Mouse (Mus musculus) liver, embryonic 12.5 days (tissue): ENCODE measurements around the gene Kifap3. TPM values are rescaled to one million over a fixed set of nuclear protein-coding genes. Genes with fewer than 3 reads are reported as not detected.
A peak's percentile ranks its signal among the peaks of the same experiment; 100 is the strongest.
"Not testable (repeated sequence)": the region's sequence is repeated elsewhere in the genome, so short reads cannot be mapped to it uniquely, and the experiment has no call there.

ENCODE experiments used
- ATAC-seq: fragments of 200-750 bp; cut with Nextera tagmentation; 2 replicates; pipeline ENCODE4 v1.8.0; 2017; ENCODE audit warnings: moderate number of reproducible peaks, mild to moderate bottlenecking, moderate library complexity
- H3K27ac ChIP-seq: fragments of 300-500 bp; sonication (generic); 2 replicates; pipeline ENCODE4 v1.5.1; 2016; ENCODE audit warnings: mild to moderate bottlenecking
- H3K27me3 ChIP-seq: fragments of 300-500 bp; sonication (generic); replicated peaks from 2 replicates; pipeline ENCODE4 v1.6.1; 2016; ENCODE audit warnings: mild to moderate bottlenecking, moderate library complexity
- H3K36me3 ChIP-seq: fragments of 300-500 bp; sonication (generic); 2 replicates; pipeline ENCODE4 v1.6.1; 2016; ENCODE audit warnings: mild to moderate bottlenecking, moderate library complexity
- H3K4me1 ChIP-seq: fragments of 300-500 bp; sonication (generic); 2 replicates; pipeline ENCODE4 v1.6.1; 2016
- H3K4me2 ChIP-seq: fragments of 300-500 bp; sonication (generic); 2 replicates; pipeline ENCODE4 v1.6.1; 2016; ENCODE audit warnings: mild to moderate bottlenecking, moderate library complexity
- H3K4me3 ChIP-seq: fragments of 300-500 bp; sonication (generic); 2 replicates; pipeline ENCODE4 v1.5.1; 2016; ENCODE audit warnings: mild to moderate bottlenecking, moderate library complexity
- H3K9ac ChIP-seq: fragments of 300-500 bp; sonication (generic); 2 replicates; pipeline ENCODE4 v1.6.1; 2016; ENCODE audit warnings: mild to moderate bottlenecking, moderate library complexity
- H3K9me3 ChIP-seq: fragments of 300-500 bp; sonication (generic); replicated peaks from 2 replicates; pipeline ENCODE4 v1.6.1; 2016; ENCODE audit warnings: mild to moderate bottlenecking, moderate library complexity
- WGBS: fragments of 180-500 bp; shearing (Covaris S2); methylation state at CpG from one replicate; pipeline ENCODE4 v1.1.7; 2016; ENCODE audit not compliant: insufficient replicate concordance; 5-methylcytosine and 5-hydroxymethylcytosine counted together
- polyA plus RNA-seq: library from polyadenylated mRNA; unstranded; fragments of >200 nt; fragmentation: Nextera tagmentation; extraction: Ambion mirVana; gene quantifications from 2 replicates; pipeline ENCODE4 v1.2.1, GENCODE M21; 2016

The Kifap3 gene
- 5.3 and 5.9 TPM in 2 replicates for polyA plus RNA-seq

DNA sequence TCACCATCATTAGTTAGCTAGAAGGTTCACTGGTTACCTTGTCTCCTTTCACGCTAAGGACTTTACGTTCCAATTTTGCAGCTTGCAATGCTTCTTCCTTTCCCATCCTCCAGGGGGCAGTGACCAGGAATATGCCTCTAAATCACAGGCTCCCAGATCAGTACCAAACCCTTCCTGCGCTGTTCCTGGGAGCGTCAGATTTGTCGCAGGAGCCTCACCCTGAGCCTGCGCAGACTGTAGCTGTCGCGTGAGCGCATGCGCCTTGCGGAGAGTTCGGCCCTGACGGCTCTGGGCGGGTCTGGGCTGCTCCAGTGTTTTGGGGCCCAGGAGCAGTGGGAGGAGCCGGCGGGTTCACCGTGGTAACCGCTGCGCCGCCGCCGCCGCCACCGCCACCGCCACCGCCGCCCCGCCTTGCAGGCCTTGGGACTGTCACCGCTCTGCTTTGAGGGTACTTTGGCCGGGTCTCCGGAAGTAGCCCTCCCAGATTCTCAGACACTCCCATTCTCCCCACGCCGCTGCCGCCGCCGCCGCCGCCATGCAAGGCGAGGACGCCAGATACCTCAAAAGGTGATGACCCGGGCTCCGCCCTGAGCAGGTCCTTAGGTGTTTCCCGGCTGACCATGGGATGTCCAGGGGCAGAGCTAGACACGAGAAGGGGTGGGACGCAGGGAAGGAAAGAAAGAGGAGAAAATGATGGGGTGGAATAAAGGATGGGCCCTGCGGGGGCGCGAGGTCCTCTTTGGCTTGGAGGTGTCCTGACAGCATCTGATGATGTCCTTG is at the start of gene Kifap3:
Gene Kifap3 (plus strand): TSS at position 248 of the 780 bp plus-strand sequence.
- WGBS = under 1% methylated on average over 48 of the region's 48 CpGs
- Histone ChIP-seq H3K4me3 (peak within 1 kb of the TSS; percentile 73), H3K27ac (no peak within 1 kb of the TSS), H3K4me1 (0 out of 2 replicates have a peak, but pooled peaks cover 12% of the 10 kb centered on the region), H3K9ac (peak within 1 kb of the TSS; percentile 67), H3K36me3 (peaks cover 5% of the 10 kb centered on the region; the same call in 1 of the 2 replicates), H3K9me3 (no peaks in the 10 kb centered on the region), H3K4me2 (peak within 1 kb of the TSS; percentile 91), H3K27me3 (no peaks in the 10 kb centered on the region)
- peak; percentile 100 for ATAC-seq

- 77% methylated on average over 10 of the region's 10 CpGs for WGBS
- ATAC-seq, H3K9me3 ChIP-seq: not testable (repeated sequence)
Observed at GRCm38 (mm10) chr1:163731166-163731565, 48.2 kb upstream of the Kifap3 start.

DNA sequence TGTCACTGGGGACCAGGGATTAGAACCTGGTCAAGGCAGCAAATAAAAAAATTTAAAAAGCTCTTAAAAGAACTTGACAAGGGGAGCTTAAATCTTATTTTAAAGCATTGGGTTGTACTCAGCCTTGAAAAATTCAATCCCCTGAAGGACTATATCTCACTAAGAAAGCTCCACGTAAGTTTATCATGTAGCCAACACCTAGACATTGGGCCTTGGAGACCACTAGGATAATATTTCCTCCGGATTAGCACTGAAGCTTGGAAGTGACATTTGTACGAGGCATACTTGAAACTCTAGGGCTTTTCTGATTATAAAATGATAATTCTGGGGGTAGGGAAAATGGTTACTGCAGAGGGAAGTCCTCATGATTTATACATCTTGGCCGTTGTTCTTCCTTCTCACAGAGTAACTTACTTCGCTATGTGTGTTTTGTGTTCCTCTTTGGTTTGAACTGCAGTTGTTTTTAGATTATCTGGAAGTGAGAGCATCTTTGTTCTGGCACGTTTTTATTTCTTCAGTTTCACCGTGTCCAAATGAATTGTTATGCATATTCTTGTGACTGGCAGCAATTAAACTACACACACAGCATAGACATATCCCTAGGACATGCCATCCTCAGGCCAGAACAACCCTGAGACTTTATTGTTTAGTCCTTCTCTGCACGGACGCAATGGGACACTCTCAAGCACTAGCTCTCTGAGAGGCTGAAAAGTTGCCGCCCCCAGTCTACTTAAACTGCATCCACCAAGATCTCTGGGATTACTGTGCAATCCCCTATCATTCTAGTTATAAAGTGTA is 42.7 kb upstream of the Kifap3 start:
- Histone ChIP-seq H3K9me3 (0 out of 2 replicates have a peak, but pooled peaks cover 5% of the 10 kb centered on the region), H3K27me3 (no peaks in the 10 kb centered on the region), H3K4me2 (no peak overlapping the region), H3K36me3 (no peaks in the 10 kb centered on the region), H3K27ac (no peak overlapping the region), H3K4me3 (no peak overlapping the region), H3K9ac (no peak overlapping the region), H3K4me1 (no peaks in the 10 kb centered on the region)
- ATAC-seq = no peak
- 71% methylated on average over 10 of the region's 10 CpGs for whole genome bisulfite sequencing

More at GRCm38 (mm10) chr1:163731166-163731565, 48.2 kb upstream of the Kifap3 start:
- not testable (repeated sequence) for H3K9ac ChIP-seq, H3K4me2 ChIP-seq, H3K36me3 ChIP-seq, H3K4me3 ChIP-seq, H3K27ac ChIP-seq, H3K4me1 ChIP-seq, H3K27me3 ChIP-seq

- H3K27me3 ChIP-seq = no peaks in the 10 kb centered on the region
- H3K9me3 ChIP-seq = 0 out of 2 replicates have a peak, but pooled peaks cover 5% of the 10 kb centered on the region
- no peak overlapping the region for H3K4me3 ChIP-seq
- no peaks in the 10 kb centered on the region for H3K4me1 ChIP-seq
- H3K4me2 ChIP-seq = no peak overlapping the region
- H3K36me3 ChIP-seq = no peaks in the 10 kb centered on the region
- 60% methylated on average over 1 of the region's 1 CpGs for WGBS
- no peak for ATAC-seq
- H3K27ac ChIP-seq = no peak overlapping the region
- H3K9ac ChIP-seq = no peak overlapping the region
Observed at GRCm38 (mm10) chr1:163737239-163737533, 42.2 kb upstream of the Kifap3 start.

GRCm38 (mm10) chr1:163751360-163751992 is 27.9 kb upstream of the Kifap3 start:
- no peak overlapping the region for H3K27ac ChIP-seq
- ATAC-seq = no peak
- no peak overlapping the region for H3K4me3 ChIP-seq
- H3K4me2 ChIP-seq = no peak overlapping the region
- H3K36me3 ChIP-seq = no peaks in the 10 kb centered on the region
- H3K9ac ChIP-seq = no peak overlapping the region
- WGBS = 38% methylated on average over 4 of the region's 4 CpGs
- no peaks in the 10 kb centered on the region for H3K4me1 ChIP-seq
- no peaks in the 10 kb centered on the region for H3K27me3 ChIP-seq
- H3K9me3 ChIP-seq = no peaks in the 10 kb centered on the region

DNA sequence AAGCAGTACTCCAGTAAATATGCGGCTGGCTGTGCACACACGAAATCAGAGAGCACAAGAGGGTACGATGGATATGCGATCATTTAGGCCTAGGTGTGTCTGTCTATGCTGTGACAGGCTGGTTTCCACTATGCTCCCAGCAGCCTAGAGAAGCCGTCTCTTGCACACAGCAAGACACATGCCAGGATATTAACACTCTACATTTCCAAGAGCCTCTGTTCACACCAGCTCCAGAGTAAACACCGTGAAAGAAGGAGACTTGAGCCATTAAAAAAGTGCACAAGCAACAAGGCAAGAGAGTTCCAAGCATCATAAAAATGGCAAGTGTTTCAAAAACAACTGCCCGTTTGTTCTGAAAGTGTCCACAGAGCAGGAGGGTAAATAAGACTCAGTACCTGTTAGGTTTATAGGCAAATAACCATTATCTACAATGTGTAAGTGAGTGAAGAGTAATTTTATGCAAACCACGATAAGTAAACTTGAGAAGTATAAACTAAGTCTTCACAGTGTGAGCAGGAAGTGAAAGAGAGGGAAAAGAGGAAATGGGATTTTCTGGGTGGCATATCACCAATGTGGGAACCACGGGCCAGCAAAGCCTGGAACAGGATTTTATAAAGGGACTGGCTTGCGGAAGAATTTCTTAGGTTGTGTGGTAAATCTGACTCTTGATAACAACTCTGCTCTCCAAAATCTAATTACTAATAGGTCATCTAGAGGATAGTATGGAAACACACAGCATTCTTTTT is 21.7 kb upstream of the Kifap3 start:
- 67% methylated on average over 10 of the region's 10 CpGs for WGBS
- Histone ChIP-seq H3K4me3 (no peak overlapping the region), H3K4me1 (no peaks in the 10 kb centered on the region), H3K36me3 (no peaks in the 10 kb centered on the region), H3K9me3 (no peaks in the 10 kb centered on the region), H3K9ac (no peak overlapping the region), H3K27me3 (no peaks in the 10 kb centered on the region), H3K4me2 (no peak overlapping the region), H3K27ac (no peak overlapping the region)
- no peak for ATAC-seq

GRCm38 (mm10) chr1:163783577-163783976 is 4.2 kb downstream of the Kifap3 start:
- H3K36me3 ChIP-seq, H3K9ac ChIP-seq, ATAC-seq, H3K4me3 ChIP-seq, H3K27ac ChIP-seq, H3K4me2 ChIP-seq, H3K9me3 ChIP-seq, H3K27me3 ChIP-seq: not testable (repeated sequence)
- H3K4me1 ChIP-seq = 0 out of 2 replicates have a peak, but pooled peaks cover 12% of the 10 kb centered on the region
- WGBS = 85% methylated on average over 8 of the region's 11 CpGs

GRCm38 (mm10) chr1:163821365-163821764 is 42.0 kb downstream of the Kifap3 start:
- WGBS = 59% methylated on average over 4 of the region's 4 CpGs
- Histone ChIP-seq H3K9me3 (no peaks in the 10 kb centered on the region), H3K27me3 (no peaks in the 10 kb centered on the region), H3K4me1 (no peaks in the 10 kb centered on the region), H3K36me3 (no peaks in the 10 kb centered on the region), H3K9ac (no peak overlapping the region), H3K4me2 (no peak overlapping the region), H3K4me3 (no peak overlapping the region), H3K27ac (no peak overlapping the region)
- no peak for ATAC-seq

GRCm38 (mm10) chr1:163829482-163829881 is 50.1 kb downstream of the Kifap3 start:
- Histone ChIP-seq H3K4me1 (0 out of 2 replicates have a peak, but pooled peaks cover under 1% of the 10 kb centered on the region), H3K27me3 (no peaks in the 10 kb centered on the region), H3K4me3 (no peak overlapping the region), H3K9ac (no peak overlapping the region), H3K27ac (no peak overlapping the region), H3K36me3 (no peaks in the 10 kb centered on the region), H3K4me2 (no peak overlapping the region), H3K9me3 (no peaks in the 10 kb centered on the region)
- ATAC-seq = no peak

GRCm38 (mm10) chr1:163834066-163834465 is 54.7 kb downstream of the Kifap3 start:
- Histone ChIP-seq H3K27ac (no peak overlapping the region), H3K27me3 (no peaks in the 10 kb centered on the region), H3K9ac (no peak overlapping the region), H3K4me1 (peaks cover 11% of the 10 kb centered on the region), H3K36me3 (no peaks in the 10 kb centered on the region), H3K4me3 (no peak overlapping the region), H3K4me2 (no peak overlapping the region), H3K9me3 (no peaks in the 10 kb centered on the region)
- 41% methylated on average over 1 of the region's 1 CpGs for WGBS
- ATAC-seq = no peak

DNA sequence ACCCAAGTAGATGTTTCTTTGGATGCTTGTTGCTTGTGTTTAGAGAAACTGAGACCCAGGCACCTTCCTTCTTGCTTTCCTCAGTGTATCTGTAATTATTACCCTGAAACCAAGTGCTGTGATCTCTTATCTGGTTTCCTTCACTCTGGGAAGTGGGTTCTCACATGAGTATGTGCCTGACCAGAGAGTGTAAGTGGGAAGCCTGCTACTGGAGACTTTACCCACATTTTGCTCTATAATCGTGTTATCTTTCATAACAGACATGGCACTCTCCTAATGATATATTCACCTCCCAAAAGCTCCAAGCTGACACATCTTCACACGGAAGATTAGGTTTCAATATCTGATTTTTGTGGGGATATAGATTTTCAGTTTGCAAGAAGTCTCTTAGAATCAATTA is 55.7 kb downstream of the Kifap3 start:
- ATAC-seq = peak; percentile 78
- Histone ChIP-seq H3K4me1 (peaks cover 11% of the 10 kb centered on the region), H3K9me3 (no peaks in the 10 kb centered on the region), H3K9ac (no peak overlapping the region), H3K27ac (no peak overlapping the region), H3K36me3 (no peaks in the 10 kb centered on the region), H3K4me3 (no peak overlapping the region), H3K4me2 (no peak overlapping the region), H3K27me3 (no peaks in the 10 kb centered on the region)
- WGBS = 22% methylated on average over 2 of the region's 2 CpGs
